Mouse (Mus musculus) ES-E14 (cell line): ENCODE results near the gene Gm28374. TPM values are rescaled to one million over a fixed set of nuclear protein-coding genes. Genes with fewer than 3 reads are reported as not detected.

ENCODE experiments used
- DNase-seq: peaks from one replicate; pipeline ENCODE4 v3.0.0-alpha.2; 2013; ENCODE audit warnings: low read depth, low spot score
- H3K27ac ChIP-seq: 2 replicates; pipeline ENCODE4 v1.5.1; 2012; ENCODE audit warnings: low read depth, mild to moderate bottlenecking, low read length, moderate library complexity, mixed read lengths; ENCODE audit not compliant: poor library complexity, insufficient read depth, severe bottlenecking
- H3K36me3 ChIP-seq: 2 replicates; pipeline ENCODE4 v1.6.1; 2012; ENCODE audit warnings: mild to moderate bottlenecking, low read length, moderate library complexity, mixed read lengths; ENCODE audit not compliant: control insufficient read depth, poor library complexity, insufficient read depth, severe bottlenecking
- H3K4me1 ChIP-seq, 2 experiments: fragments of 150-350 bp in 1 of 2; sonication (generic) in 1 of 2; 2 replicates each; pipeline ENCODE4 v1.6.1; 2012; ENCODE audit warnings: low read length in 2 of 2, mild to moderate bottlenecking in 1 of 2, mixed read lengths in 1 of 2; ENCODE audit not compliant: control insufficient read depth in 2 of 2, insufficient read depth in 2 of 2, poor library complexity in 1 of 2
- H3K4me3 ChIP-seq, 2 experiments: fragments of 150-350 bp in 1 of 2; sonication (generic) in 1 of 2; 2 replicates each; pipeline ENCODE4 v1.5.1; 2012; ENCODE audit warnings: low read length in 2 of 2, low read depth in 1 of 2, mild to moderate bottlenecking in 1 of 2, mixed read lengths in 1 of 2; ENCODE audit not compliant: insufficient read depth in 1 of 2, poor library complexity in 1 of 2, severe bottlenecking in 1 of 2
- H3K9ac ChIP-seq: 2 replicates; pipeline ENCODE4 v1.6.1; 2012; ENCODE audit warnings: low read depth, mild to moderate bottlenecking, low read length, mixed read lengths; ENCODE audit not compliant: poor library complexity, insufficient read depth, severe bottlenecking
- H3K9me3 ChIP-seq: fragments of 150-350 bp; sonication (generic); 2 replicates; pipeline ENCODE4 v1.6.1; 2012; ENCODE audit warnings: low read depth, mild to moderate bottlenecking, low read length; ENCODE audit not compliant: control insufficient read depth, insufficient read depth
- CHD2 ChIP-seq: IDR thresholded peaks from 2 replicates; pipeline ENCODE4 v1.6.1; 2014; ENCODE audit warnings: mild to moderate bottlenecking, low read depth, low read length, inconsistent platforms
- HCFC1 ChIP-seq: IDR thresholded peaks from 2 replicates; pipeline ENCODE4 v1.6.1; 2012; ENCODE audit warnings: low read length, inconsistent platforms, borderline replicate concordance; ENCODE audit not compliant: insufficient read depth
- MAFK ChIP-seq: IDR thresholded peaks from 2 replicates; pipeline ENCODE4 v1.6.1; 2014; ENCODE audit warnings: mild to moderate bottlenecking, low read depth, low read length, inconsistent platforms; ENCODE audit not compliant: insufficient read depth
- ZC3H11A ChIP-seq: IDR thresholded peaks from 2 replicates; pipeline ENCODE4 v1.6.1; 2012; ENCODE audit warnings: low read depth, mild to moderate bottlenecking, inconsistent platforms, low read length, borderline replicate concordance
- ZNF384 ChIP-seq: IDR thresholded peaks from 2 replicates; pipeline ENCODE4 v1.6.1; 2012; ENCODE audit warnings: low read depth, low read length, inconsistent platforms
- in situ Hi-C, 2 experiments: fragments of 600-800 bp; cut with MboI; formaldehyde crosslinking; loops; one replicate each; pipeline ENCODE4 v1.15.1; 2025; ENCODE audit warnings: low sequenced_read_pairs in 2 of 2, inconsistent platforms in 1 of 2; ENCODE audit not compliant: unreplicated experiment in 2 of 2
- total RNA-seq: library from RNA; depleted of rRNA; stranded (reverse); fragments of 300-350 nt; gene quantifications from 2 replicates; pipeline ENCODE4 v1.2.3, GENCODE M21; 2012

The Gm28374 gene
- total RNA-seq, 1 experiment = 0.54 TPM

DNA sequence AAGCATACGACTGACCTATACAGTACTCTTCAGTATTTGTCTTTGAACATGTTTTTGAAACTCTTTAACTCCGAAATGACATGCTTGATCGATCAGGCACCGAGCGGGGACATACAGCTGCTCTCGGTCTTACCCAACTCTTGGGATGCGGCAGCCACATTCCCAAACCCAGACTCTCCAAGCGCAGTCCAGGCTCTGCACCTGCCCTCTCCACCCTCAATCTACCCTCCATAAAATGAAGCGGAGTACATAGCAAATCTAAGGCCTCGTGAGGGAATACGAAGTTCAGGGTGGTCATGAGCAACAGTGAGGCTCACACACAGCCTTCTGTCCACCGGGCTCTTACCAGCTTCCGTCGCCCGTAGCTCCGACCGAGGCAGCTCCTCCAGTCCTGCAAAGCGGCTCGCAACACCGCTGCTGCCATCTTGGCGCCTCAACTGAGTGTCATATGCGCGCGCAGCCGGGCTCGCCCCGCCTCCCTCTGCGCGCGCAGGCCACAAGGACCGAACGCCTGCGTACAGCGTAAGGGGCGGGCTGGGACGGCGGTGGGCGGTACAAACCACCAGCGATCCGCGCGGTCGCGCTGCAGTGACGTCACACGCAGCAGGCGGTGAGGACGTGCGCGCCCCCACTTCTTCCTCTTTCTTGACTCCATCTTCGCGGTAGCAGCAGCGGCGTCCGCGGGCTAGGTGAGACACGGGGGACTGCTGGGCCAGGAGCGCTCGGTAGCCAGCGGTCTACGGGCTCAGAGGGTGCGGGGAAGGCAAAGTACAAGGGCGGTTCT lies 24.6 kb downstream of the Gm28374 start, which contains the start of the genes Mrpl49 and Fau:
Gene Mrpl49, minus strand, starts transcription at position 473 of the 784 bp plus-strand sequence.
Gene Fau, plus strand, starts transcription at position 532 of the 784 bp plus-strand sequence.
- H3K4me1 ChIP-seq = peaks cover 2 to 4% of the 10 kb centered on the region in 2 experiments; a peak in 2 of 4 replicates
- peak within 1 kb of the TSS; percentile 95 to 96 for H3K4me3 ChIP-seq
- peaks cover 48% of the 10 kb centered on the region for H3K36me3 ChIP-seq
- H3K27ac ChIP-seq = peak within 1 kb of the TSS; percentile 87
- TF ChIP-seq HCFC1 (peak; percentile 74; the same call in 1 of the 2 replicates), MAFK (no peak)
- H3K9me3 ChIP-seq = no peaks in the 10 kb centered on the region
- in situ Hi-C loops = no loop called here
- DNase-seq = peak; percentile 89
- H3K9ac ChIP-seq = peak within 1 kb of the TSS; percentile 96

DNA sequence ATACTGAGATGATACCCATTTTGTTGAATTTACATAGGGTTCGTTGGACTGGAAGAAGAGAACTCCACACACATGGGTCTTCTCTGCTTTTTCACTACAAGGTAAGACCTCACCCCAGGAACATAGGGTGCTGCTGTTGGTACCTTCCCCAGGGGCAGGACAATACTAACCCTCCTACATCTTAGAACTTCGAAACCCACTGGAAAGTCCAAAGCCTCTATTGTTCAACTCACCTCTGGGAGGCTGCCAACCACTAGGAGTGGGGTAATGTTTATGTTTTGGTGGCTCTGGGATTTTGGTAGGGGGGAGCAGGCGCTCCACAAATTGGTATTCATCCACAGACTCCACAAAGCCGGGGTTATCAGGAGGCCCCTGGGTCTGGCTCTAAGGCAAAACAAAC lies 25.4 kb downstream of the Gm28374 start:
- in situ Hi-C loops = no loop called here
- DNase-seq = no peak
- TF ChIP-seq ZNF384 (no peak), ZC3H11A (no peak), HCFC1 (no peak), MAFK (no peak), CHD2 (no peak)
- H3K9me3 ChIP-seq = no peaks in the 10 kb centered on the region
- peak overlapping the region; percentile 95 for H3K9ac ChIP-seq
- H3K27ac ChIP-seq = no peak overlapping the region
- peaks cover 55% of the 10 kb centered on the region for H3K36me3 ChIP-seq
- H3K4me1 ChIP-seq = peaks cover 2% of the 10 kb centered on the region in 2 experiments; a peak in 2 of 4 replicates
- peak overlapping the region; percentile 95 to 96 for H3K4me3 ChIP-seq

DNA sequence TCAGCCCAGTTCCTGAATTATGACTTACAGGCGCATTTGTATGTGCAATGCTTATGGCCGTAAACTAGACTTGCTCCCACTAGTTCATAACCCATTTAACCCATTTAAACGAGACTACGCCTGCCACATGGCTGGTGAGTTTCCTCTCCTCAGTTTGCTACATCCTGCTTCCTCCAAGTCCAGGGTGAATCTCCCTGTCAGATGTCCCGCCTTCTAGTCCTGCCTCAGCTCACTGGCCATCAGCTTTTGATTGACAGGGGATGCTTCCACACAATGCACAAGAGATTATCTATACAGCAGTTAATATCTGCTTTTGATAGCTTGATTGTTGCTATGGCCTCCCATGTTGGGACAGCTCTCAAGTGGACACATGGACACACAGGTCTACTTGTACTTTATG lies 27.8 kb downstream of the Gm28374 start:
- peaks cover 74% of the 10 kb centered on the region for H3K36me3 ChIP-seq
- no peak for DNase-seq
- peaks cover 2% of the 10 kb centered on the region in 2 experiments; a peak in 2 of 4 replicates for H3K4me1 ChIP-seq
- H3K9me3 ChIP-seq = no peaks in the 10 kb centered on the region
- no peak for TF ChIP-seq ZC3H11A
- TF ChIP-seq ZNF384 = no peak
- no peak for TF ChIP-seq HCFC1
- no peak for TF ChIP-seq CHD2
- no peak for TF ChIP-seq MAFK
- no peak overlapping the region for H3K27ac ChIP-seq
- in situ Hi-C loops = no loop called here
- H3K9ac ChIP-seq = no peak overlapping the region
- H3K4me3 ChIP-seq = no peak overlapping the region

DNA sequence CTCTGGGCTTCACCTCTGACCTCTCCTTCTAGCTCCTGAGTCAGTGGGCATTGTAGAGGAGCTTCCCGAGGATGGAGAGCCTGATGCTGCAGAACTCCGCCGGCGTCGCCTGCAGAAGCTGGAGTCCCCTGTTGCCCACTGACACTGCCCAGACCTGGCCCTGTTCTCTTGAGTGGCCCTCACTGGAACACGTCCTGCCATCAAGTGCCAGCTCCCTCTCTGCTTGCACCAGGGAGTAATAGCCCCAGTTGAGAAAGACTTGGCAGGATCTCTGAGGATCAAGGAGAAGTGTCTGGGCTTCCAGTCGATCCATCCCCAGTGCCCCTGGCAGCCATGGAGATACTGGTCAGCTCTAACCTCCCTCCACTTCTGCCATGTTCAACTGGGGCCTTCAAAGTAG lies 29.5 kb downstream of the Gm28374 start:
- no peak overlapping the region for H3K4me3 ChIP-seq
- no peaks in the 10 kb centered on the region for H3K9me3 ChIP-seq
- no peak overlapping the region for H3K9ac ChIP-seq
- no peak for DNase-seq
- H3K27ac ChIP-seq = no peak overlapping the region
- peaks cover 71% of the 10 kb centered on the region for H3K36me3 ChIP-seq
- in situ Hi-C loops = no loop called here
- H3K4me1 ChIP-seq = peaks cover 0 to 2% of the 10 kb centered on the region in 2 experiments; a peak in 1 of 4 replicates
- TF ChIP-seq ZC3H11A (no peak), ZNF384 (no peak), MAFK (no peak), HCFC1 (no peak), CHD2 (no peak)
